Mouse (Mus musculus) forebrain, embryonic 13.5 days (tissue): ENCODE data around the gene Tln1. TPM values are rescaled to one million over a fixed set of nuclear protein-coding genes. Genes with fewer than 3 reads are reported as not detected.

Source experiments
- ATAC-seq: fragments of 200-750 bp; cut with Nextera tagmentation; 2 replicates; pipeline ENCODE4 v1.8.0; 2017
- H3K27ac ChIP-seq: fragments of 300-500 bp; sonication (generic); 2 replicates; pipeline ENCODE4 v1.5.1; 2015; ENCODE audit warnings: inconsistent platforms, mild to moderate bottlenecking, moderate library complexity
- H3K27me3 ChIP-seq: fragments of 300-500 bp; sonication (generic); 2 replicates; pipeline ENCODE4 v1.6.1; 2015; ENCODE audit warnings: mild to moderate bottlenecking, inconsistent platforms
- H3K36me3 ChIP-seq: fragments of 300-500 bp; sonication (generic); 2 replicates; pipeline ENCODE4 v1.6.1; 2015; ENCODE audit warnings: mild to moderate bottlenecking, inconsistent platforms; ENCODE audit not compliant: poor library complexity, severe bottlenecking
- H3K4me1 ChIP-seq: fragments of 300-500 bp; sonication (generic); 2 replicates; pipeline ENCODE4 v1.6.1; 2015; ENCODE audit warnings: inconsistent platforms
- H3K4me2 ChIP-seq: fragments of 300-500 bp; sonication (generic); 2 replicates; pipeline ENCODE4 v1.6.1; 2015; ENCODE audit warnings: inconsistent platforms, mild to moderate bottlenecking, moderate library complexity
- H3K4me3 ChIP-seq: fragments of 300-500 bp; sonication (generic); 2 replicates; pipeline ENCODE4 v1.5.1; 2015; ENCODE audit warnings: mild to moderate bottlenecking, inconsistent platforms
- H3K9ac ChIP-seq: fragments of 300-500 bp; sonication (generic); 2 replicates; pipeline ENCODE4 v1.6.1; 2015; ENCODE audit warnings: mild to moderate bottlenecking, inconsistent platforms
- H3K9me3 ChIP-seq: fragments of 300-500 bp; sonication (generic); replicated peaks from 2 replicates; pipeline ENCODE4 v1.6.1; 2016; ENCODE audit warnings: inconsistent platforms
- WGBS: fragments of 180-500 bp; shearing (Covaris S2); methylation state at CpG from one replicate; pipeline ENCODE4 v1.1.7; 2015; 5-methylcytosine and 5-hydroxymethylcytosine counted together
- polyA plus RNA-seq: library from polyadenylated mRNA; unstranded; fragments of >200 nt; fragmentation: Nextera tagmentation; extraction: Ambion mirVana; gene quantifications from 2 replicates; pipeline ENCODE4 v1.2.1, GENCODE M21; 2015

The Tln1 gene
- polyA plus RNA-seq, 1 experiment from 2014 or later: 54.7 TPM

- peak overlapping the region; percentile 31; the same call in 1 of the 2 replicates for H3K4me3 ChIP-seq
- WGBS: 13% methylated on average over 9 of the region's 9 CpGs
- H3K36me3 ChIP-seq: no peaks in the 10 kb centered on the region
- no peak for ATAC-seq
- H3K27ac ChIP-seq: no peak overlapping the region
- H3K9me3 ChIP-seq: no peaks in the 10 kb centered on the region
- H3K4me2 ChIP-seq: peak overlapping the region; percentile 56
- peaks cover 18% of the 10 kb centered on the region for H3K4me1 ChIP-seq
- H3K9ac ChIP-seq: peak overlapping the region; percentile 45; the same call in 1 of the 2 replicates
- H3K27me3 ChIP-seq: peaks cover 29% of the 10 kb centered on the region
These were observed 53.4 kb downstream of the Tln1 start for GRCm38 (mm10) chr4:43509109-43509508.

DNA sequence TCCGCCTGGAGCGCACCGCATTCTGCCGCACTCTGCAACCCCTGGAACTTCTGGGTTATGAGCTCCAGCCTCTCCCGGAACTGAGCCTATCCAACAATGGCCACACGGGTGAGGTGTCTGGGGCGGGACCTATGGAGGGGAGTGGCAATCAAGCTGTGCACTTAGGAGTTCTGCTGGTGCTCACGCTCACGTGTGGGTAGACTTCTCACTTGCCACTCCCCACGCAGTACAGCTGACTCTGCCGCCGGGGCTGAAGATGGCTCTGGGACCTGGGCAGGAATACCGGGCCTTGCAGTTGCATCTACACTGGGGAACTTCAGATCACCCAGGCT lies 53.9 kb downstream of the Tln1 start:
- H3K9ac ChIP-seq: peak overlapping the region; percentile 45
- WGBS: 7% methylated on average over 13 of the region's 13 CpGs
- H3K36me3 ChIP-seq: no peaks in the 10 kb centered on the region
- H3K9me3 ChIP-seq: no peaks in the 10 kb centered on the region
- peak; percentile 55; the same call in 1 of the 2 replicates for ATAC-seq
- no peak overlapping the region for H3K27ac ChIP-seq
- peak overlapping the region; percentile 56 for H3K4me2 ChIP-seq
- peak overlapping the region; percentile 31 for H3K4me3 ChIP-seq
- H3K4me1 ChIP-seq: peaks cover 18% of the 10 kb centered on the region
- H3K27me3 ChIP-seq: peaks cover 29% of the 10 kb centered on the region

- peaks cover 33% of the 10 kb centered on the region for H3K27me3 ChIP-seq
- H3K27ac ChIP-seq: no peak overlapping the region
- 9% methylated on average over 19 of the region's 22 CpGs for WGBS
- peaks cover 18% of the 10 kb centered on the region for H3K4me1 ChIP-seq
- H3K36me3 ChIP-seq: no peaks in the 10 kb centered on the region
- peak overlapping the region; percentile 45 for H3K9ac ChIP-seq
- peak overlapping the region; percentile 31 for H3K4me3 ChIP-seq
- no peaks in the 10 kb centered on the region for H3K9me3 ChIP-seq
- H3K4me2 ChIP-seq: peak overlapping the region; percentile 56
- ATAC-seq: 0 out of 2 replicates have a peak, but pooled peaks have one; percentile 41
These were observed 54.4 kb downstream of the Tln1 start for GRCm38 (mm10) chr4:43507938-43508665.

DNA sequence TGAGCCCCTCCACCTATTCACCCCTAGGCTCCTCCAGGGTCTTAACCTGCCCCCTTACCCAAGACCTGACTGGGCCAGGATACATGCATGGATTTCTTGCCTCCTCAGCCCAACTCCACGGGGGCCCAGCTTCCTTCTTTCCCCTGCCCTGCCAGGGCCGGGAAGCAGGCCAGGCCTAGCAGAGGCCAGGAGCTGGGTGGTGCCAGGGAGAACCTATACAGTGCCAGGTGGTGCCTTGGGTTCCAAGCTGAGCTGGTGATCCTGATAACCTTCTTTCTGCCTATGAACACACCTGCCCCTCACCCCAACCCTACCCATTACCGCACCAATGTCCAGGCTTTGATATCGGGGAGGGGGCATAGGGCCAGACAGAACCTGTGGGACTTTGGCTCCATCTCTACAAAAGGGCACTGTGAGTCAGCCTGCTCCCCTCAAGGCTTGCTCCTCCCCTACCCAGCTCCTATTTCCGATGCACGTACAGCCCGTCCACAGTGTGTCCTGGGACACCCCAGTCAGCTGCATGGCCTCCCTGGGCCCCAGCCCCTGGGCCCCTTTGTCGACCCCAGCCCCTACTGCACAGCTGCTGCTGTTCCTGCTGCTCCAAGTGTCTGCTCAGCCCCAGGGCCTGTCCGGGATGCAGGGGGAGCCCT lies 55.8 kb downstream of the Tln1 start, which contains the start of gene Car9:
Gene Car9 (plus strand): TSS at position 431 of the 650 bp plus-strand sequence.
- no peak within 1 kb of the TSS for H3K9ac ChIP-seq
- no peak within 1 kb of the TSS for H3K4me3 ChIP-seq
- H3K4me1 ChIP-seq: peaks cover 18% of the 10 kb centered on the region
- H3K9me3 ChIP-seq: no peaks in the 10 kb centered on the region
- ATAC-seq: no peak
- H3K36me3 ChIP-seq: no peaks in the 10 kb centered on the region
- H3K4me2 ChIP-seq: peak within 1 kb of the TSS; percentile 56
- H3K27me3 ChIP-seq: peaks cover 33% of the 10 kb centered on the region
- no peak within 1 kb of the TSS for H3K27ac ChIP-seq
- WGBS: 54% methylated on average over 9 of the region's 9 CpGs

DNA sequence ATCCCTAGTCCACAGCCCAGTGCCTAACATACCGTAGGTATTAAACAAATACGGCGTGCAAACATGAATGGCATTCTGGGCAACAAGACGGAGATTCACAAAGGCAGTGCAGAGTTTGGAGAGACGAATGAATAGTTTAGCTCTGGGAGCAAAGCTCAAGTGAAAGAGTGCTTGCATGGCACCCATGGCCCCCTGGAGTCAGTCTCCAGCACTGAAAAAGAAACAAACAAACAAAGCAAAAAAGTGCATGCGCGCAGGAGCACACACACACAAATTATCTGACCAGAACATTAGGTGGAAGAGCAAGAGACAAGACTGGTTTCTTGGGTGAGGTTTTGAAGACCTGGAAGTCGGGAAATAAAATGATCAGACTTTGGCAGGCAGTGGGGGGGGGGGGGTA lies 56.4 kb downstream of the Tln1 start:
- WGBS: 62% methylated on average over 8 of the region's 8 CpGs
- Histone ChIP-seq H3K4me2 (no peak overlapping the region), H3K4me3 (no peak overlapping the region), H3K9ac (no peak overlapping the region), H3K9me3 (no peaks in the 10 kb centered on the region), H3K4me1 (peaks cover 18% of the 10 kb centered on the region), H3K36me3 (no peaks in the 10 kb centered on the region), H3K27ac (no peak overlapping the region), H3K27me3 (peaks cover 33% of the 10 kb centered on the region)
- ATAC-seq: no peak

DNA sequence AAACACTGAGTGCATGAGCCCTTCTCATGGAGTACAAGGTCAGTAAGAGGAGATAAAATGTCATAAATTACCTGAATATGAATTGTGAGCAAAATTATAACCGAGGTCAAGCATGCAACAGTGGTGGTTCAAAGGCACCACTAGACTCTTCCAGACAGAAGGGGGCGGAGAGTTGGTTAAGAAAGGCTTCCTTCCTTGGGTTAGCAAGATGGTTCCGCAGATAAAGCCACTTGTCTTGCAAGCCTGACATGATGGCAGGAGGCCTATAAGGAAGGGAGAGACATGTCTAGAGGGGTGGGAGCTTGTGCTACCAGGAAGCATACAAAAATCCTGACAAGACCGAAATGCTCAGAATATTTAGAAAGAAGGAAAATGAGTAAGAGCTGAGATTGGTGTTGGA lies 58.2 kb downstream of the Tln1 start:
- ATAC-seq: no peak
- Histone ChIP-seq H3K36me3 (no peaks in the 10 kb centered on the region), H3K27me3 (peaks cover 30% of the 10 kb centered on the region), H3K4me3 (no peak overlapping the region), H3K4me1 (peaks cover 16% of the 10 kb centered on the region), H3K27ac (no peak overlapping the region), H3K9ac (no peak overlapping the region), H3K4me2 (no peak overlapping the region), H3K9me3 (no peaks in the 10 kb centered on the region)
- WGBS: 83% methylated on average over 4 of the region's 4 CpGs

DNA sequence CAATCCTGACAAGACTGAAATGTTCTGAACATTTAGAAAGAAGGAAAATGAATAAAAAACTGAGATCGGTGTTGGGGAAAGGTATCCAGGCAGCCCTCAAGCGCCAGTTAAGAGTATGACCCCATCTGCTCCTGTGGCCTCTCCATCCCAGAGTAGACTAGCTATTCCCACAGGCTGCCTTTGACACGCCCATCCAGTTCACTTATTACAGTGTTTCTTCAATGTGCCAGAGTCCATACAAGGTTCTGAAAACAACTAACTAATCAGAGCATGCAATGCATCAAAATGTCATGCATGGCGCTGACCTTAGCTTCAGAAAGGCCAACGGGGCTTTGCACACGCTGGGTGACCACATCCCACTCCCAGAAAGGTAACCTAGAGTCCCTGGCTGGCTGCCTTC lies 59.0 kb downstream of the Tln1 start:
- Histone ChIP-seq H3K9me3 (no peaks in the 10 kb centered on the region), H3K4me1 (peaks cover 16% of the 10 kb centered on the region), H3K4me2 (no peak overlapping the region), H3K9ac (no peak overlapping the region), H3K27me3 (peaks cover 23% of the 10 kb centered on the region), H3K27ac (no peak overlapping the region), H3K4me3 (no peak overlapping the region), H3K36me3 (no peaks in the 10 kb centered on the region)
- 86% methylated on average over 6 of the region's 6 CpGs for WGBS
- ATAC-seq: no peak

DNA sequence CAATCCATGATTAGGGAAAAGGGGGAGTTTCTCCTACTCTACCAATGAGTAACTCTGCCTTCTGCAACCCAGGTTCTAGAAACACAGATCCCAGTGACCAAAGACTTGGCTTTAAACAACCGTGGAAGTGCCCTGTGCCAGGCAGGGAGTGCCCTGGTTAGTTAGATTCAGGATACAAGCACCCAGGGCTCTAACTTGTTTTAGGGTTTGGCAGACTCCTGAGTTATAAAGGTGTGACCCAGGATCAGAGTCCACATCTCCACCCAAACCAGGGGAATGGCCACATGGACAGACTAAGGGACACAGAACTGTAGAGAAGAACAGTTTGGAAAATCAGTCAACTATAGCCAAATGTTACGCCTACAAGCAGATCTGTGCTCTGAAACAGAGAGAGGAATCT lies 59.5 kb downstream of the Tln1 start:
- H3K27ac ChIP-seq: no peak overlapping the region
- H3K4me1 ChIP-seq: peaks cover 16% of the 10 kb centered on the region
- H3K9ac ChIP-seq: no peak overlapping the region
- WGBS: 82% methylated on average over 2 of the region's 2 CpGs
- H3K9me3 ChIP-seq: no peaks in the 10 kb centered on the region
- no peak overlapping the region for H3K4me3 ChIP-seq
- no peaks in the 10 kb centered on the region for H3K36me3 ChIP-seq
- no peak for ATAC-seq
- H3K27me3 ChIP-seq: peaks cover 20% of the 10 kb centered on the region
- H3K4me2 ChIP-seq: no peak overlapping the region

GRCm38 (mm10) chr4:43499407-43500333 lies 62.8 kb downstream of the Tln1 start, which contains the start of gene Arhgef39:
Arhgef39 (minus strand) TSS chr4:43499695.
- Histone ChIP-seq H3K27ac (no peak within 1 kb of the TSS), H3K4me1 (peaks cover 34% of the 10 kb centered on the region), H3K9me3 (no peaks in the 10 kb centered on the region)

DNA sequence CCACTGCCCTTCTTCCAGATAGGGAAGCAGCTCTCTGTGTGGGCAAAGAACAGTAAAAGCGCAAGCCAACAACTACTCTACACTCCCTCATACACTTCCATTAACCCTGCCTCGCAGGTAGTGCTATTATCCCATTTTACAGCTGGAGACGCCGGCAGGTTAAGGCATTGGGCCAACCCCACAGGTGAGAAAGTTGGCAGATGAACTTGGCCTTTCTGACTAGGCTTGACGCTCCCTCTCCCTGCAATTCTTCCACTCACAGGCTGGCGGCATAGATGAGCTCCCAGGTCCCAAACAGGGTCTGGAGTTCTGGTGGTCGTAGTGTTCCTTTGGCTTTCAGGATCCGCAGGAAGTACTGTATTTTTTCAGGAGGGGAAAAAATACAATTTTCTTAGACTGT lies 63.5 kb downstream of the Tln1 start:
- peak overlapping the region; percentile 63 for H3K4me3 ChIP-seq
- H3K27me3 ChIP-seq: 0 out of 2 replicates have a peak, but pooled peaks cover 3% of the 10 kb centered on the region
- peaks cover 41% of the 10 kb centered on the region for H3K4me1 ChIP-seq
- no peak overlapping the region for H3K27ac ChIP-seq
- WGBS: 15% methylated on average over 8 of the region's 8 CpGs
- peak; percentile 44; the same call in 1 of the 2 replicates for ATAC-seq
- peak overlapping the region; percentile 73 for H3K9ac ChIP-seq
- H3K36me3 ChIP-seq: peaks cover 19% of the 10 kb centered on the region; the same call in 1 of the 2 replicates
- H3K9me3 ChIP-seq: no peaks in the 10 kb centered on the region
- H3K4me2 ChIP-seq: peak overlapping the region; percentile 75

More at GRCm38 (mm10) chr4:43499407-43500333, 62.8 kb downstream of the Tln1 start, which contains the start of gene Arhgef39:
- 7% methylated on average over 49 of the region's 50 CpGs for WGBS
- Histone ChIP-seq H3K9ac (peak within 1 kb of the TSS; percentile 73), H3K4me2 (peak within 1 kb of the TSS; percentile 75), H3K27me3 (0 out of 2 replicates have a peak, but pooled peaks cover 3% of the 10 kb centered on the region), H3K4me3 (peak within 1 kb of the TSS; percentile 63), H3K36me3 (peaks cover 19% of the 10 kb centered on the region; the same call in 1 of the 2 replicates)
- peak; percentile 93 for ATAC-seq

- Histone ChIP-seq H3K4me3 (peak overlapping the region; percentile 63), H3K27me3 (no peaks in the 10 kb centered on the region), H3K36me3 (peaks cover 19% of the 10 kb centered on the region; the same call in 1 of the 2 replicates), H3K4me1 (peaks cover 43% of the 10 kb centered on the region), H3K9ac (peak overlapping the region; percentile 73; the same call in 1 of the 2 replicates), H3K27ac (no peak overlapping the region), H3K9me3 (no peaks in the 10 kb centered on the region), H3K4me2 (peak overlapping the region; percentile 75)
- WGBS: 81% methylated on average over 4 of the region's 4 CpGs
- ATAC-seq: no peak
These were observed 64.5 kb downstream of the Tln1 start for GRCm38 (mm10) chr4:43497946-43498345.
